Mouse (Mus musculus) lung, adult 18-20 months (tissue): ENCODE data around the gene Bhmt.
"Not testable (repeated sequence)": the region's sequence is repeated elsewhere in the genome, so short reads cannot be mapped to it uniquely, and the experiment has no call there.

Experiments
- DNase-seq, 2 experiments: peaks; one replicate each; pipeline ENCODE4 v3.0.0; 2022; ENCODE audit warnings: mixed read lengths in 2 of 2

Bhmt gene

DNA sequence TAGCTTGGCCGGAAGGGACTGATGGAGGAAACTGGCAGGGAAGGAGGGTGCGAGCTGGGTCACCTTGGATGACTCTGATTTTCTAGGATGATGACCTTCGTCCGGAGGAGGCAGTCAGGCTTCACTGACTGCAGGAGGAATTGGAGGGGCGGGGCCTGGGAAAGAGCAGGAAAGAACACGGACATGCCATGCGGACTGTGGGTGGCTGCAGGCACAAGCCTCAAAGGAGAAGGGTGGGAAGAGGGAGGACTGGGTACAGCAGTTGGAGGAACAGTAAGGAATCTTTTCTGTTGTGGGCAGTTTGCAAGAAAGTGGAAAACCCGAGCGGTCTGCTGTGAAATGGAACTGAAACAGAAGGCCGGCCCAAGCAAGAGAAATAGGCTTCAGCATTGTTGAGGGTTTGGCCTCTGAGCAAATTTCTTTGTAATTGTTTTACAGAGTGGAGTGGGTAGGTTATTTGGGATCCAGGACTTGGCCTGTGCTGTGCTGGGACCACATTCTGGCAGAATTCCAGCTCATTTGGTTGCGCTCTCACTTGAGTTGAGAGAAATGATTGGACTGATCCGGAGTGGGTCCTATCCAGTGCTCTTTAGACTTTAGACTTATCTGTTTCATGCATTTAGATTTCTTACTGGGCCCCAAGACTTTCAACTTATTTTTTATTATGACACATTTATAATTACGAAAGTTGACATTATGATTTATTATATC lies 30.7 kb downstream of the Bhmt start:
- DNase-seq: no peak

- no peak for DNase-seq
Measured at GRCm38 (mm10) chr13:93604698-93605097, 33.1 kb downstream of the Bhmt start.

- DNase-seq: no peak
Measured at GRCm38 (mm10) chr13:93601527-93601926, 36.2 kb downstream of the Bhmt start.

- DNase-seq: no peak
Measured at GRCm38 (mm10) chr13:93593040-93593699, 44.6 kb downstream of the Bhmt start.

DNA sequence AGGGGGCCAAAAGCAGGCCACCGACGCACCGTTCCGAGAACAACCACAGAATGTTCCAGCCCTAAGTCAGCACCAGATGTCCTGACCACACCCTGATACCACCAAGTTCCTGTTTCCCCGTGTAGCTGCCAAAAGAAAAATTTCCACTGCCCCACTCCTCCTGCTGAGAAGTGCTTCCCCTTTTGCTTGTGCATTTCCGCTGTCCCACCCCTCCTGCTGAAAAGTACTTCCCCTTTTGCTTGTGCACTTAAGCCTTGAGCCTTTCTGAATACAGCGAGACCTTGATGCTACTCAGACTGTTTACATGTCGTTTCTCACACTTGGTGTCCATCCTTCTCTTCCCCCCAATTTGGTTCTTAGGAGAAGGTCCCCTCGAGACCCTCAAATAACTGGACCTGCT lies 55.2 kb downstream of the Bhmt start:
- not testable (repeated sequence) for DNase-seq

DNA sequence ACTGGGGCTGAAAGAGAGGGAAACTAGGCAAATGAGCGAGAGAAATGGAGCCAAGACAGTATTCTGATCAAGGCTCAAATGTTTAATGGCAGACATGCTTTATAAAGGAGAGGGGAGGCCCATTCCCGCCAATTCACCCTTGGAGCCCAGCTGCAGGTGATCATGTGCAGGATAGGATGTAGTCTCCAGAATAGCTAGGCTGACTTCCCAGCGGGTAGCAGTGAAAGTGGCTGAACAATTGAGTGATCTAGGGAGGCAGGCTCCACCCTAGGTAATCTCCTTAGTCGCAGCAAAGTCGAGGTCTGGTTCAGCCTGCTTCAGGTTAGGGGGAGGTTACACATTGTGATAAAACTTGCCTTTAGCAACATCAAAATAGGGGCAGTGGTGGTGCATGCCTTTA lies 57.3 kb downstream of the Bhmt start:
- no peak for DNase-seq

DNA sequence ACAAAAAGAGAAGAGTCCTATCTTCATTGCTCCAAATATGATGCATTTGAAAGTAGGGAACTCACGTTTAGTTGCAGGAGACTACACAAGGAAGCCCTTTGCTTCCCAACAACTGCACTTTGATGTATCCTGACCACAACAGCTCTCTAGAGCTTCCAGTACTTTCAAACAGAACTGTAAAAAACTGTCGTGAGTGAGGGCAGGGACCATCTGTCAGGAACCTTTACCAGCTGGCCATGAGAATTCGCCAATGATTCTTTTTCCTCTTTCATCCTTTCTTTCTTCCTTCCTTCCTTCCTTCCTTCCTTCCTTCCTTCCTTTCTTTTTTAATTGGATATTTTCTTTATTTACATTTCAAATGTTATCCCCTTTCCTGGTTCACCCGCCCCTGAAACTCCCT lies 68.1 kb downstream of the Bhmt start:
- DNase-seq: no peak
